ENCODE assay signal across 15 mouse cellular contexts in the genomic region with DNA sequence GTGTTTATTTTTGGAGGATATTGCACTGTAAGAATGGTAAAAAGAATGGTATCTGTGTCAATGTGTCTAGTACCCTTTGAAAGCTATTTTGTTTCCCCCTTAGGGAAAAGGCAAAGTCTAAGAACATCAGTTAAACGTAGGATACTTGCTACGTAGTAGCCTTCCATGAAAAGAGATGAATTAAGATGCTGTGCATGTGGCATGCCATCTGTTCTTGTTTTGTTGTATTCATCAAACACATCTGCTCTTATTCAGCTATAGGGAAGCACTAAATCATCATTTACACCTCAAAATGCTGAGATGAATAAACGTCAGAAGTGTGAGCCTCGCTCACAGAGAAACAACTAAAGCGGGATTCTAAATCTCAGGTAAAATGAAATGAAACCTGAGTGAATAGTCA.
DNase-seq lines count a peak whose midpoint lies in the region; ATAC-seq lines count a peak whose summit lies in the region.
"Had no signal": no experiment of that assay in that cellular context is flagged by ENCODE, and none has a peak within 500 bp of the region (broad histone marks: within the 10 kb centered on the region; RNA-seq: fewer than 3 reads in every experiment).

No protein-coding gene starts in this region.

- no peak overlapping the region for H3K4me2 ChIP-seq in hindbrain, embryonic 13.5 days

- DNase-seq in layer of hippocampus, adult 18-20 months (ENCODE audit: low spot score in 2 of 2): peak; percentile 16 to 55
- DNase-seq in layer of hippocampus, postnatal 36 days: no peak
- DNase-seq in right cerebral cortex, adult 2 months (ENCODE audit: low spot score in 2 of 2): peak; percentile 50 to 72
- DNase-seq in right cerebral cortex, postnatal 14 days: no peak
- peak; percentile 71 for DNase-seq in telencephalon, adult 2 months (ENCODE audit: low read depth, low spot score)
- DNase-seq in spleen, postnatal 4 days (ENCODE audit: low spot score in 2 of 2): no peak
- no peak for DNase-seq in Muller cell, postnatal 12 days (ENCODE audit: inconsistent ontology term)
- DNase-seq: adrenal gland, postnatal 36 days; cerebellum, adult 9-11 months; heart, adult 18-20 months; heart, postnatal 14 days; kidney, adult 18-20 months had no signal

- H3K27ac ChIP-seq in hindbrain, embryonic 13.5 days: no peak overlapping the region
- H3K27ac ChIP-seq: layer of hippocampus, adult 2 months had no signal

- ATAC-seq in hindbrain, embryonic 13.5 days (ENCODE audit: low FRiP score): peak; percentile 61; the same call in 1 of the 2 replicates
- ATAC-seq: lung, postnatal 0 days had no signal

- no peak overlapping the region for H3K4me3 ChIP-seq in hindbrain, embryonic 13.5 days
- H3K4me3 ChIP-seq: layer of hippocampus, adult 2 months had no signal

- H3K4me1 ChIP-seq in hindbrain, embryonic 13.5 days (replicated peaks): no peaks in the 10 kb centered on the region

- no peaks in the 10 kb centered on the region for H3K9me3 ChIP-seq in hindbrain, embryonic 13.5 days

- H3K9ac ChIP-seq in hindbrain, embryonic 13.5 days: no peak overlapping the region

- 45% methylated on average over 5 of the region's 5 CpGs for WGBS in hindbrain, embryonic 13.5 days

- H3K27me3 ChIP-seq in hindbrain, embryonic 13.5 days: no peaks in the 10 kb centered on the region

- H3K36me3 ChIP-seq in hindbrain, embryonic 13.5 days: no peaks in the 10 kb centered on the region

Comparison
In these comparisons a context has a peak if more than half of its experiments do, and no peak if none do; other contexts are left out.
1. DNase-seq: peak in layer of hippocampus, adult 18-20 months (2 of 2), right cerebral cortex, adult 2 months (2 of 2) and telencephalon, adult 2 months (single experiment); none in layer of hippocampus, postnatal 36 days (0 of 2), right cerebral cortex, postnatal 14 days (single experiment), spleen, postnatal 4 days (0 of 2) and Muller cell, postnatal 12 days (single experiment).